Mouse (Mus musculus): ENCODE measurements around the gene Itga9.

Gene Itga9

GRCm38 (mm10) chr9:118763646-118764045, 157.2 kb downstream of the Itga9 start:
- no peak for DNase-seq (ENCODE audit: low read depth in 2 of 2, low spot score in 2 of 2)

- no peak for DNase-seq (ENCODE audit: low read depth in 2 of 2, low spot score in 2 of 2)
Observed at GRCm38 (mm10) chr9:118765059-118765458, 158.6 kb downstream of the Itga9 start.

- DNase-seq (ENCODE audit: low read depth in 2 of 2, low spot score in 2 of 2): no peak
Observed at GRCm38 (mm10) chr9:118767008-118767407, 160.5 kb downstream of the Itga9 start.

- no peak for DNase-seq (ENCODE audit: low read depth in 2 of 2, low spot score in 2 of 2)
Observed at GRCm38 (mm10) chr9:118768596-118768995, 162.1 kb downstream of the Itga9 start.

GRCm38 (mm10) chr9:118770366-118770765, 163.9 kb downstream of the Itga9 start:
- DNase-seq (ENCODE audit: low read depth in 2 of 2, low spot score in 2 of 2): no peak

GRCm38 (mm10) chr9:118774676-118775075, 168.2 kb downstream of the Itga9 start:
- DNase-seq (ENCODE audit: low read depth in 2 of 2, low spot score in 2 of 2): no peak

GRCm38 (mm10) chr9:118776880-118777438, 170.5 kb downstream of the Itga9 start:
- DNase-seq (ENCODE audit: low read depth in 2 of 2, low spot score in 2 of 2): no peak

- DNase-seq (ENCODE audit: low read depth in 2 of 2, low spot score in 2 of 2): no peak
Observed at GRCm38 (mm10) chr9:118778596-118778995, 172.1 kb downstream of the Itga9 start.

- DNase-seq (ENCODE audit: low read depth in 2 of 2, low spot score in 2 of 2): no peak
Observed at GRCm38 (mm10) chr9:118784621-118785020, 178.1 kb downstream of the Itga9 start.

- DNase-seq (ENCODE audit: low read depth in 2 of 2, low spot score in 2 of 2): no peak
Observed at GRCm38 (mm10) chr9:118785816-118786215, 179.3 kb downstream of the Itga9 start.

- DNase-seq (ENCODE audit: low read depth in 2 of 2, low spot score in 2 of 2): no peak
Observed at GRCm38 (mm10) chr9:118788869-118789281, 182.4 kb downstream of the Itga9 start.

GRCm38 (mm10) chr9:118791231-118791630, 184.7 kb downstream of the Itga9 start:
- DNase-seq (ENCODE audit: low read depth in 2 of 2, low spot score in 2 of 2): no peak

- no peak for DNase-seq (ENCODE audit: low read depth in 2 of 2, low spot score in 2 of 2)
Observed at GRCm38 (mm10) chr9:118793151-118793785, 186.8 kb downstream of the Itga9 start.

- DNase-seq (ENCODE audit: low read depth in 2 of 2, low spot score in 2 of 2): no peak
Observed at GRCm38 (mm10) chr9:118794668-118795067, 188.2 kb downstream of the Itga9 start.

- no peak for DNase-seq (ENCODE audit: low read depth in 2 of 2, low spot score in 2 of 2)
Observed at GRCm38 (mm10) chr9:118795304-118795703, 188.8 kb downstream of the Itga9 start.

GRCm38 (mm10) chr9:118799105-118799504, 192.6 kb downstream of the Itga9 start:
- DNase-seq (ENCODE audit: low read depth in 2 of 2, low spot score in 2 of 2): no peak

- DNase-seq (ENCODE audit: low read depth in 2 of 2, low spot score in 2 of 2): no peak
Observed at GRCm38 (mm10) chr9:118801176-118801909, 194.9 kb downstream of the Itga9 start.

GRCm38 (mm10) chr9:118801910-118802287, 195.4 kb downstream of the Itga9 start:
- no peak for DNase-seq (ENCODE audit: low read depth in 2 of 2, low spot score in 2 of 2)

- DNase-seq (ENCODE audit: low read depth in 2 of 2, low spot score in 2 of 2): no peak
Observed at GRCm38 (mm10) chr9:118802380-118802779, 195.9 kb downstream of the Itga9 start.

- DNase-seq (ENCODE audit: low read depth in 2 of 2, low spot score in 2 of 2): no peak
Observed at GRCm38 (mm10) chr9:118805740-118806139, 199.2 kb downstream of the Itga9 start.

GRCm38 (mm10) chr9:118807669-118808068, 201.2 kb downstream of the Itga9 start:
- no peak for DNase-seq (ENCODE audit: low read depth in 2 of 2, low spot score in 2 of 2)

GRCm38 (mm10) chr9:118812221-118812620, 205.7 kb downstream of the Itga9 start:
- DNase-seq (ENCODE audit: low read depth in 2 of 2, low spot score in 2 of 2): no peak
